Mouse (Mus musculus) heart, embryonic 16.5 days (tissue): ENCODE results near the gene Nos1. TPM values are rescaled to one million over a fixed set of nuclear protein-coding genes. Genes with fewer than 3 reads are reported as not detected.

Experiments used
- ATAC-seq: fragments of 200-750 bp; cut with Nextera tagmentation; replicated peaks from 2 replicates; pipeline ENCODE4 v1.8.0; 2017; ENCODE audit warnings: moderate number of reproducible peaks; ENCODE audit not compliant: insufficient read depth, low FRiP score; ENCODE audit errors: extremely low read depth
- H3K27ac ChIP-seq: fragments of 300-500 bp; sonication (generic); 2 replicates; pipeline ENCODE4 v1.5.1; 2014; ENCODE audit warnings: mild to moderate bottlenecking, low read length, control low read depth, moderate library complexity
- H3K27me3 ChIP-seq: fragments of 300-500 bp; sonication (generic); 2 replicates; pipeline ENCODE4 v1.6.1; 2014; ENCODE audit warnings: low read length, mixed read lengths; ENCODE audit not compliant: control insufficient read depth, insufficient read depth
- H3K36me3 ChIP-seq: fragments of 300-500 bp; sonication (generic); 2 replicates; pipeline ENCODE4 v1.6.1; 2014; ENCODE audit not compliant: control insufficient read depth, insufficient read depth
- H3K4me1 ChIP-seq: fragments of 300-500 bp; sonication (generic); 2 replicates; pipeline ENCODE4 v1.6.1; 2014; ENCODE audit warnings: low read length, mixed read lengths; ENCODE audit not compliant: control insufficient read depth, insufficient read depth
- H3K4me2 ChIP-seq: fragments of 300-500 bp; sonication (generic); 2 replicates; pipeline ENCODE4 v1.6.1; 2014; ENCODE audit warnings: low read depth, mild to moderate bottlenecking, control low read depth, low read length
- H3K4me3 ChIP-seq: fragments of 300-500 bp; sonication (generic); 2 replicates; pipeline ENCODE4 v1.5.1; 2014; ENCODE audit warnings: mild to moderate bottlenecking, control low read depth, low read length
- H3K9ac ChIP-seq: fragments of 300-500 bp; sonication (generic); 2 replicates; pipeline ENCODE4 v1.6.1; 2014; ENCODE audit warnings: low read length, control low read depth
- H3K9me3 ChIP-seq: fragments of 300-500 bp; sonication (generic); replicated peaks from 2 replicates; pipeline ENCODE4 v1.6.1; 2016; ENCODE audit warnings: low read length; ENCODE audit not compliant: control insufficient read depth
- WGBS: fragments of 180-500 bp; shearing (Covaris S2); extraction: QIAGEN DNeasy Blood & Tissue Kit; methylation state at CpG from one replicate; pipeline ENCODE4 v1.1.7; 2014; 5-methylcytosine and 5-hydroxymethylcytosine counted together
- polyA plus RNA-seq: library from polyadenylated mRNA; unstranded; fragments of >200 nt; fragmentation: Nextera tagmentation; extraction: Ambion mirVana; gene quantifications from 2 replicates; pipeline ENCODE4 v1.2.1, GENCODE M21; 2015

Gene Nos1
- polyA plus RNA-seq, 1 experiment from 2014 or later: 0.24 TPM

GRCm38 (mm10) chr5:117997434-117997970 lies 216.7 kb downstream of the Nos1 start:
- WGBS: 43% methylated on average over 10 of the region's 10 CpGs
- Histone ChIP-seq H3K36me3 (peaks cover 46% of the 10 kb centered on the region), H3K4me2 (no peak overlapping the region), H3K4me3 (no peak overlapping the region), H3K27me3 (no peaks in the 10 kb centered on the region), H3K27ac (no peak overlapping the region), H3K9me3 (no peaks in the 10 kb centered on the region), H3K9ac (no peak overlapping the region), H3K4me1 (peaks cover 9% of the 10 kb centered on the region)
- ATAC-seq: no peak; the same call in 1 of the 2 replicates

DNA sequence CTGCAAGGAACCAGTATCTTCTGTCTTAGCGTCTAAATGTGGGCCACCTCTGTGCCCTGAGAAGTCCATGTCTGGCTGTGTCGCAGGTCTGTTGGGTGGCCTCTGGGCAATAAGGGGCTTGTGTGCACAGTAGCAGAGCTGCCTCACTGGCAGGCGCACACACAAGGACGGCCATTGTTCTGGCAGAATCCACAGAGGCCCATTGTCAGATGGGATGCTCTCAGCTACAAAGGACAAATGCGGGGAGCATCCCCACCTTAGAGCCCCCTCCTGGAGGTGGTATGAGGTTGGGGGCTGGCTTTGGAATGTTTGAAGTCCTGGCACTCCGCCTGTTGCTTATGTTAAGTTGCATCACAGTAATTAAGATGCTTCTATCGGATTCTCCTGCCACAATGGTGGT lies 218.2 kb downstream of the Nos1 start:
- peaks cover 61% of the 10 kb centered on the region for H3K36me3 ChIP-seq
- peaks cover 9% of the 10 kb centered on the region for H3K4me1 ChIP-seq
- WGBS: 82% methylated on average over 7 of the region's 7 CpGs

DNA sequence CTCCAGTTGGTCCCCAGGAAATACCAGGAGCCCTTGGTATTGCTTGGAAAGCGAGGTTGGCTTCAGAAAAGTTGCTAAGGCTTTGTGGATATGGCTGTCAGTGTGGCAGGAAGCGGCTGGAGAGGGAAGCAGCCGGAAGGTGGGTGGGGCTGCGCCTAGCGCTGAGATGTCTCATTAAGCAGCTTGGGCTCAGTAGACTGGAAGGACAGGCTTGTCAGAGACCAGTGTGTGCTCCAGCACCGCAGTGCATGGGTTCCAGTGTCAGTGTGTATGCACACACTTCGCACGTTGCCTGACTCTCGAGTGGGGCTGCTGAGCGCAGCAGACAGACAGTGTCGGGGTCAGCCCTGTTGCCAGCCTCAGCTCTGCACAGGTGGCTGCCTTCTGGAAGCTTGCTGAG lies 218.8 kb downstream of the Nos1 start:
- no peaks in the 10 kb centered on the region for H3K9me3 ChIP-seq
- ATAC-seq: no peak
- no peak overlapping the region for H3K9ac ChIP-seq
- no peak overlapping the region for H3K4me3 ChIP-seq
- H3K4me2 ChIP-seq: no peak overlapping the region
- peaks cover 59% of the 10 kb centered on the region for H3K36me3 ChIP-seq
- no peak overlapping the region for H3K27ac ChIP-seq
- H3K27me3 ChIP-seq: no peaks in the 10 kb centered on the region
- H3K4me1 ChIP-seq: peaks cover 9% of the 10 kb centered on the region
- 80% methylated on average over 11 of the region's 11 CpGs for WGBS

More for the DNA sequence above, 218.2 kb downstream of the Nos1 start:
- no peak overlapping the region for H3K9ac ChIP-seq
- no peak overlapping the region for H3K4me2 ChIP-seq
- no peak overlapping the region for H3K27ac ChIP-seq
- no peaks in the 10 kb centered on the region for H3K9me3 ChIP-seq
- no peak for ATAC-seq
- H3K27me3 ChIP-seq: no peaks in the 10 kb centered on the region
- H3K4me3 ChIP-seq: no peak overlapping the region

- Histone ChIP-seq H3K9me3 (no peaks in the 10 kb centered on the region), H3K4me3 (no peak overlapping the region), H3K4me1 (peaks cover 8% of the 10 kb centered on the region), H3K27ac (no peak overlapping the region), H3K27me3 (no peaks in the 10 kb centered on the region), H3K4me2 (no peak overlapping the region), H3K36me3 (peaks cover 44% of the 10 kb centered on the region), H3K9ac (no peak overlapping the region)
- WGBS: 38% methylated on average over 9 of the region's 9 CpGs
- no peak for ATAC-seq
Measured at GRCm38 (mm10) chr5:118002059-118002458, 221.2 kb downstream of the Nos1 start.

GRCm38 (mm10) chr5:118004619-118005018 lies 223.8 kb downstream of the Nos1 start:
- WGBS: 73% methylated on average over 8 of the region's 8 CpGs
- H3K36me3 ChIP-seq: peaks cover 56% of the 10 kb centered on the region
- no peak for ATAC-seq

GRCm38 (mm10) chr5:118005728-118006127 lies 224.9 kb downstream of the Nos1 start:
- WGBS: 65% methylated on average over 1 of the region's 1 CpGs
- H3K4me1 ChIP-seq: no peaks in the 10 kb centered on the region
- no peaks in the 10 kb centered on the region for H3K27me3 ChIP-seq
- no peak overlapping the region for H3K27ac ChIP-seq
- H3K4me2 ChIP-seq: no peak overlapping the region
- H3K4me3 ChIP-seq: no peak overlapping the region
- no peak overlapping the region for H3K9ac ChIP-seq
- peaks cover 50% of the 10 kb centered on the region for H3K36me3 ChIP-seq
- ATAC-seq: no peak
- H3K9me3 ChIP-seq: no peaks in the 10 kb centered on the region

More at GRCm38 (mm10) chr5:118004619-118005018, 223.8 kb downstream of the Nos1 start:
- Histone ChIP-seq H3K4me3 (no peak overlapping the region), H3K9ac (no peak overlapping the region), H3K9me3 (no peaks in the 10 kb centered on the region), H3K27ac (no peak overlapping the region), H3K27me3 (no peaks in the 10 kb centered on the region), H3K4me2 (no peak overlapping the region), H3K4me1 (no peaks in the 10 kb centered on the region)

- H3K4me3 ChIP-seq: no peak overlapping the region
- H3K27ac ChIP-seq: no peak overlapping the region
- ATAC-seq: no peak
- H3K27me3 ChIP-seq: no peaks in the 10 kb centered on the region
- H3K4me2 ChIP-seq: no peak overlapping the region
- no peak overlapping the region for H3K9ac ChIP-seq
- H3K4me1 ChIP-seq: no peaks in the 10 kb centered on the region
- peaks cover 28% of the 10 kb centered on the region for H3K36me3 ChIP-seq
- H3K9me3 ChIP-seq: no peaks in the 10 kb centered on the region
- WGBS: 89% methylated on average over 13 of the region's 13 CpGs
Measured at GRCm38 (mm10) chr5:118008344-118008743, 227.5 kb downstream of the Nos1 start.

Other genes with a start within 250 kb of the Nos1 start
- gene Fbxo21, start 195.7 kb downstream of the Nos1 start, polyA plus RNA-seq: 51.5 and 53.1 TPM in 2 replicates
- gene Tesc, start 246.7 kb downstream of the Nos1 start, polyA plus RNA-seq: 9.8 and 10.6 TPM in 2 replicates